Mouse (Mus musculus) MEL (cell line): ENCODE data around the gene Phykpl. TPM values are rescaled to one million over a fixed set of nuclear protein-coding genes. Genes with fewer than 3 reads are reported as not detected.

Source experiments
- DNase-seq: peaks from one replicate; pipeline ENCODE4 v3.0.0; 2011; ENCODE audit warnings: low read depth, low spot score
- H3K27ac ChIP-seq: 2 replicates; pipeline ENCODE4 v1.5.1; 2012; ENCODE audit warnings: low read depth, mild to moderate bottlenecking, control low read depth, low read length, moderate library complexity; ENCODE audit not compliant: control insufficient read depth
- H3K27me3 ChIP-seq, 2 experiments: fragments of 150-350 bp in 1 of 2; sonication (generic) in 1 of 2; 2 replicates each; pipeline ENCODE4 v1.6.1; 2012; ENCODE audit warnings: low read length in 2 of 2, mild to moderate bottlenecking in 2 of 2, improper control_type of control experiment in 1 of 2, moderate library complexity in 1 of 2; ENCODE audit not compliant: insufficient read depth in 2 of 2, control insufficient read depth in 1 of 2
- H3K36me3 ChIP-seq, 2 experiments: 2 replicates each; pipeline ENCODE4 v1.6.1; 2012 to 2014; ENCODE audit warnings: low read length in 2 of 2, improper control_type of control experiment in 1 of 2, inconsistent platforms in 1 of 2, mild to moderate bottlenecking in 1 of 2; ENCODE audit not compliant: insufficient read depth in 2 of 2, control insufficient read depth in 1 of 2
- H3K4me1 ChIP-seq, 2 experiments: fragments of 150-350 bp in 1 of 2; sonication (generic) in 1 of 2; 2 replicates each; pipeline ENCODE4 v1.6.1; 2012; ENCODE audit warnings: low read length in 2 of 2, improper control_type of control experiment in 1 of 2, mild to moderate bottlenecking in 1 of 2; ENCODE audit not compliant: insufficient read depth in 2 of 2, control insufficient read depth in 1 of 2
- H3K4me3 ChIP-seq, 2 experiments: fragments of 150-350 bp in 1 of 2; sonication (generic) in 1 of 2; 2 replicates each; pipeline ENCODE4 v1.5.1; 2012; ENCODE audit warnings: low read depth in 2 of 2, low read length in 2 of 2, mild to moderate bottlenecking in 2 of 2, moderate library complexity in 2 of 2, control low read depth in 1 of 2, improper control_type of control experiment in 1 of 2; ENCODE audit not compliant: control insufficient read depth in 1 of 2, insufficient read depth in 1 of 2
- H3K79me2 ChIP-seq: 2 replicates; pipeline ENCODE4 v1.6.1; 2012; ENCODE audit warnings: mild to moderate bottlenecking, low read length, moderate library complexity; ENCODE audit not compliant: control insufficient read depth, poor library complexity, insufficient read depth
- H3K9ac ChIP-seq: 2 replicates; pipeline ENCODE4 v1.6.1; 2012; ENCODE audit warnings: low read depth, mild to moderate bottlenecking, control low read depth, low read length, moderate library complexity; ENCODE audit not compliant: control insufficient read depth, poor library complexity, severe bottlenecking
- H3K9me3 ChIP-seq: fragments of 150-350 bp; sonication (generic); replicated peaks from 2 replicates; pipeline ENCODE4 v1.6.1; 2012; ENCODE audit warnings: mild to moderate bottlenecking, low read length, improper control_type of control experiment, moderate library complexity; ENCODE audit not compliant: insufficient read depth
- BHLHE40 ChIP-seq: IDR thresholded peaks from 2 replicates; pipeline ENCODE4 v1.6.1; 2012; ENCODE audit warnings: low read depth, mild to moderate bottlenecking, inconsistent platforms, low read length, improper control_type of control experiment, borderline replicate concordance
- CHD1 ChIP-seq: IDR thresholded peaks from 2 replicates; pipeline ENCODE4 v1.6.1; 2012; ENCODE audit warnings: low read depth, mild to moderate bottlenecking, inconsistent platforms, low read length, improper control_type of control experiment
- ETS1 ChIP-seq: IDR thresholded peaks from 2 replicates; pipeline ENCODE4 v1.6.1; 2012; ENCODE audit warnings: low read depth, mild to moderate bottlenecking, inconsistent platforms, low read length, improper control_type of control experiment, moderate library complexity
- GATA1 ChIP-seq: IDR thresholded peaks from 2 replicates; pipeline ENCODE4 v1.6.1; 2011; ENCODE audit warnings: low read depth, low read length, improper control_type of control experiment
- JUND ChIP-seq: IDR thresholded peaks from 2 replicates; pipeline ENCODE4 v1.6.1; 2011; ENCODE audit warnings: low read depth, mild to moderate bottlenecking, improper control_type of control experiment, low read length
- MYC ChIP-seq: IDR thresholded peaks from 2 replicates; pipeline ENCODE4 v1.6.1; 2011; ENCODE audit warnings: low read depth, mild to moderate bottlenecking, low read length, improper control_type of control experiment, moderate library complexity
- NELFE ChIP-seq: IDR thresholded peaks from 2 replicates; pipeline ENCODE4 v1.6.1; 2011; ENCODE audit warnings: low read depth, low read length, improper control_type of control experiment
- POLR2A ChIP-seq, 2 experiments: IDR thresholded peaks; 2 replicates each; pipeline ENCODE4 v1.6.1; 2011 to 2012; ENCODE audit warnings: low read length in 2 of 2, mild to moderate bottlenecking in 2 of 2, control low read depth in 1 of 2, improper control_type of control experiment in 1 of 2, low read depth in 1 of 2, moderate library complexity in 1 of 2; ENCODE audit not compliant: control insufficient read depth in 1 of 2, insufficient read depth in 1 of 2, poor library complexity in 1 of 2
- POLR2AphosphoS2 ChIP-seq: IDR thresholded peaks from 2 replicates; pipeline ENCODE4 v1.6.1; 2011; ENCODE audit warnings: low read length, improper control_type of control experiment
- ZMIZ1 ChIP-seq: IDR thresholded peaks from 2 replicates; pipeline ENCODE4 v1.6.1; 2012; ENCODE audit warnings: low read depth, mild to moderate bottlenecking, inconsistent platforms, low read length, improper control_type of control experiment, moderate library complexity
- ZNF384 ChIP-seq: IDR thresholded peaks from 2 replicates; pipeline ENCODE4 v1.6.1; 2012; ENCODE audit warnings: low read depth, mild to moderate bottlenecking, inconsistent platforms, low read length, improper control_type of control experiment
- polyA plus RNA-seq, 2 experiments: library from polyadenylated mRNA; stranded (reverse) in 1 of 2; unstranded in 1 of 2; fragments of >175 nt in 1 of 2; fragments of >200 nt in 1 of 2; gene quantifications; 2 replicates each; pipeline versions ENCODE4 v1.2.1 to v1.2.4; 2012; ENCODE audit warnings: low replicate concordance in 2 of 2, low read depth in 1 of 2; ENCODE audit not compliant: insufficient read length in 2 of 2, insufficient read depth in 1 of 2, missing spikeins in 1 of 2
- total RNA-seq: library from RNA; depleted of rRNA; stranded (reverse); fragments of 300-350 nt; gene quantifications from 2 replicates; pipeline ENCODE4 v1.2.3, GENCODE M21; 2012

The Phykpl gene
- total and polyA plus RNA-seq, 3 experiments = 22.7 to 23.0 TPM; not detected in 1

DNA sequence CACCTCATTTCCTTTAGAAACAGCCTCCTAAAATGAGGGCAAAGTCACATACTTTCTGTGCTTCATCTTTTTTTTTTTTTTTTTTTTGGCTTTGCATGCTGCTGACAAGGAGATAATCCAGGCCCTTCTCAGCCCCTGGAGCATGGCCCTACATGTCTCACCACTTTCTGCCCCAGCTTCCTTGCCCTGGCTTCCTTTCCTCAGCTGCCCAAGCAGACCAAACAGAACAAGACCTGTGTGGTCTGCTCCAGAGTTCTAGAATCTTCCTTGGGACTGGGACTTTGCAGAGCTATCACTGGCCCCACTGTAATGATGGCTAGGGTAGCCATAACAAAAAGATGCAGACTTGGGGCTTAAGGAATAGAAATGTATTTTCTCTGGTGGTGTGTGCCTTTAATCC lies 5.4 kb downstream of the Phykpl start:
- H3K9ac ChIP-seq = no peak overlapping the region

DNA sequence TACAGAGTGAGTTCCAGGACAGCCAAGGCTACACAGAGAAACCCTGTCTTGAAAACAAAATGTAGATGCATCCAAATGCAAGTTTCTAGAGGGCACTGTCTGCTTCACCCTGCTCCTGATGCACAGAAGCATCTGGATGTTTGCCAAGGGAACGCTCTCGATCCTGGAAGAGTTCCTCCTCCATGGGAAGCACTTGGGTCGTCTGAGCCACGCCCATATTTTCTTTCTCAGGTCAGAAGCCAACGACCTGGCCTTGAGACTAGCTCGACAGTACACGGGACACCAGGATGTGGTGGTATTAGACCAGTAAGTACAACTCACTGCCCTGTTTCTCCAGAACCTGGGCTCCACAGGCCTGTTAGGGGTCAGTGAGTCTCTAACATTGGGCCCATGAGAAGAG lies 6.6 kb downstream of the Phykpl start:
- TF ChIP-seq POLR2A (IDR thresholded peaks at IDR 0.05; ENCODE audit: control insufficient read depth in 1 of 2, insufficient read depth in 1 of 2, low read depth in 1 of 2, low read length in 2 of 2, poor library complexity in 1 of 2) = peak in 1 of 2 experiments; percentile 30; a peak in 1 of 4 replicates
- TF ChIP-seq MYC = no peak
- TF ChIP-seq, all 39 proteins: peak for 1
- Histone ChIP-seq H3K36me3 (peaks cover 14 to 48% of the 10 kb centered on the region in 2 experiments), H3K9ac (no peak overlapping the region), H3K4me3 (no peak overlapping the region), H3K27me3 (no peaks in the 10 kb centered on the region), H3K4me1 (peaks cover 0 to 2% of the 10 kb centered on the region in 2 experiments; a peak in 1 of 4 replicates), H3K79me2 (peaks cover 4% of the 10 kb centered on the region), H3K9me3 (no peaks in the 10 kb centered on the region), H3K27ac (no peak overlapping the region)
- peak; percentile 32 for DNase-seq

More for the DNA sequence above, 5.4 kb downstream of the Phykpl start:
- H3K4me1 ChIP-seq = no peaks in the 10 kb centered on the region; a peak in 1 of 4 replicates
- peaks cover 14% of the 10 kb centered on the region for H3K79me2 ChIP-seq
- H3K4me3 ChIP-seq = no peak overlapping the region
- H3K27me3 ChIP-seq = no peaks in the 10 kb centered on the region
- H3K27ac ChIP-seq = no peak overlapping the region
- peak; percentile 72 for TF ChIP-seq ZMIZ1
- peak; percentile 27; the same call in 1 of the 2 replicates for TF ChIP-seq POLR2AphosphoS2
- TF ChIP-seq JUND = no peak
- peak; percentile 68 for TF ChIP-seq ZNF384
- TF ChIP-seq ETS1 = no peak
- TF ChIP-seq CHD1 = no peak
- TF ChIP-seq NELFE = no peak
- TF ChIP-seq BHLHE40 = no peak
- TF ChIP-seq MYC = no peak
- TF ChIP-seq, all 39 proteins: peak for 3
- H3K36me3 ChIP-seq = peaks cover 5 to 46% of the 10 kb centered on the region in 2 experiments
- no peaks in the 10 kb centered on the region for H3K9me3 ChIP-seq
- no peak for DNase-seq

DNA sequence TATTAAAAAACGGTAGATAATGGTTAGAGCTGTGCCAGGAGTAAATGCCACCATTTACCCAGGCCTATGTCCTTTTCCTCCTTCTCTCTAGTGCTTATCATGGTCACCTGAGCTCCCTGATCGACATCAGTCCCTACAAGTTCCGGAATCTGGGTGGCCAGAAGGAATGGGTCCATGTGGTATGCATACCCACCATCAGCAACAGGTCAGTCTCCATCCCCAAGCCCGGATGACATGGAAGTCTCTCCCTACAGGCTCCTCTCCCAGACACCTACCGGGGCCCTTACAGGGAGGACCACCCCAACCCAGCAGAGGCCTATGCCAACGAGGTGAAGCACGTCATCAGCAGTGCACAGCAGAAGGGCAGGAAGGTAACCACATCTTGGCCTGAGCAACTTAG lies 7.4 kb downstream of the Phykpl start:
- H3K36me3 ChIP-seq = peaks cover 20 to 50% of the 10 kb centered on the region in 2 experiments
- H3K4me3 ChIP-seq = no peak overlapping the region
- H3K79me2 ChIP-seq = no peaks in the 10 kb centered on the region; the same call in 1 of the 2 replicates
- H3K27ac ChIP-seq = no peak overlapping the region
- DNase-seq = peak; percentile 23
- no peak overlapping the region for H3K9ac ChIP-seq
- no peaks in the 10 kb centered on the region for H3K27me3 ChIP-seq
- no peak for TF ChIP-seq BHLHE40
- no peak for TF ChIP-seq GATA1
- TF ChIP-seq ZMIZ1 = 0 out of 2 replicates have a peak, but pooled peaks have one; percentile 47
- peak; percentile 72; the same call in 1 of the 2 replicates for TF ChIP-seq POLR2AphosphoS2
- no peaks in the 10 kb centered on the region for H3K9me3 ChIP-seq
- peaks cover 0 to 2% of the 10 kb centered on the region in 2 experiments; a peak in 1 of 4 replicates for H3K4me1 ChIP-seq
